Mouse (Mus musculus) activated CD4-positive, CD25-positive, alpha-beta regulatory T cell, adult 4 months (primary cell): ENCODE measurements around the gene Psip1. TPM values are rescaled to one million over a fixed set of nuclear protein-coding genes. Genes with fewer than 3 reads are reported as not detected.

Experiments
- ATAC-seq: one replicate; pipeline ENCODE4 v1.8.0; 2017
- polyA plus RNA-seq, 2 experiments: library from polyadenylated mRNA; unstranded; fragments of 100-300 nt; shearing (Covaris generic); gene quantifications; one replicate each; pipeline ENCODE4 v1.2.1; 2017

Gene Psip1
- polyA plus RNA-seq, 2 experiments from 2014 or later, result 57.4 to 63.3 TPM

- peak; percentile 99 for ATAC-seq
Measured at GRCm38 (mm10) chr4:83417160-83417819, 69.0 kb downstream of the Psip1 start, which contains the start of gene Snapc3. Gene Snapc3 (plus strand): TSS chr4:83417724.

- ATAC-seq, result no peak
Measured at GRCm38 (mm10) chr4:83414241-83414824, 71.9 kb downstream of the Psip1 start.

- ATAC-seq, result no peak
Measured at GRCm38 (mm10) chr4:83412060-83412459, 74.2 kb downstream of the Psip1 start.

GRCm38 (mm10) chr4:83409867-83410505 lies 76.3 kb downstream of the Psip1 start:
- ATAC-seq, result peak; percentile 32

GRCm38 (mm10) chr4:83407688-83408087 lies 78.6 kb downstream of the Psip1 start:
- no peak for ATAC-seq

Other genes with a start within 250 kb of the Psip1 start
- gene Ttc39b, start 162.2 kb downstream of the Psip1 start, polyA plus RNA-seq, result 100 to 1,000 TPM; 121 to 125 TPM
- gene Snapc3, start 68.7 kb downstream of the Psip1 start, polyA plus RNA-seq, result 10 to 100 TPM; 47.6 to 48.5 TPM
- 10 to 100 TPM; 10.7 to 13.4 TPM for gene Ccdc171, start 39.1 kb upstream of the Psip1 start, polyA plus RNA-seq